Mouse (Mus musculus) kidney, adult 2 months (tissue): ENCODE results near the gene Zfp148.

Source experiments
- CTCF ChIP-seq: fragments of 200-500 bp; conservative IDR thresholded peaks from 2 replicates; pipeline ENCODE4 v1.5.1; 2011; ENCODE audit warnings: low read depth, mild to moderate bottlenecking, control low read depth, low read length, moderate library complexity, mixed read lengths; ENCODE audit not compliant: insufficient read depth, insufficient read length
- POLR2A ChIP-seq: fragments of 200-500 bp; IDR thresholded peaks from one replicate; pipeline ENCODE4 v1.6.1; 2011; ENCODE audit warnings: low read depth, low read length, control low read depth

DNA sequence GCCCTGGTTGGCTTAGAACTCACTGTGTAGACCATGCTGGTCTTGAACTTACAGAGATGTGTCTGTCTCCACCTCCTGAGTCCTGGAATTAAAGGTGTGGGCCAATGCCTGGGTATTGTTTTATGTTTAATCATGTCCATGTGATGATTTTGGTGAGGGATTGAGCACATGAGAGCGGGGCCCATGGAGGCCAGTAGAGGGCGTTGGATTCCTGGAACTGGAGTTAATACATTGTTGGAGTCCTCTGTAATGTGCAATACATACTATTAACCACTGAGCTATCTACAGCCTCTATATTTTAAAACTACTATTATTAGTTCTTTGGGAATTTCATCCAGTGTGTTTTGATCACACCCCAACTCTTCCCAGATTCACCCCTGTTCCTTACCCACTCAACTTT is 163.7 kb downstream of the Zfp148 start:
- TF ChIP-seq POLR2A (no peak), CTCF (no peak)
